Mouse (Mus musculus): ENCODE results near the gene Mybph. TPM values are rescaled to one million over a fixed set of nuclear protein-coding genes. Genes with fewer than 3 reads are reported as not detected.

The Mybph gene
- polyA plus RNA-seq, 1 experiment from 2014 or later = 0.27 TPM

GRCm38 (mm10) chr1:134200481-134200880 is 7.2 kb downstream of the Mybph start:
- WGBS = 61% methylated on average over 2 of the region's 2 CpGs
- Histone ChIP-seq H3K4me2 (replicated peaks; ENCODE audit: low read depth, low read length) (no peak overlapping the region), H3K4me3 (ENCODE audit: low read length) (no peak overlapping the region), H3K27ac (ENCODE audit: low read depth, low read length) (no peak overlapping the region), H3K36me3 (ENCODE audit: control insufficient read depth, insufficient read depth, low read length) (no peaks in the 10 kb centered on the region), H3K9me3 (ENCODE audit: control insufficient read depth, low read length) (no peaks in the 10 kb centered on the region), H3K27me3 (ENCODE audit: control insufficient read depth, insufficient read depth, low read length) (no peaks in the 10 kb centered on the region), H3K4me1 (ENCODE audit: control insufficient read depth, insufficient read depth, low read length) (peaks cover 8% of the 10 kb centered on the region), H3K9ac (ENCODE audit: low read depth, low read length) (no peak overlapping the region)
- no peak for ATAC-seq (ENCODE audit: low FRiP score, low TSS enrichment)

GRCm38 (mm10) chr1:134200998-134201686 is 7.9 kb downstream of the Mybph start:
- Histone ChIP-seq H3K4me1 (ENCODE audit: control insufficient read depth, insufficient read depth, low read length) (peaks cover 1% of the 10 kb centered on the region; the same call in 1 of the 2 replicates), H3K27ac (ENCODE audit: low read depth, low read length) (no peak overlapping the region), H3K9ac (ENCODE audit: low read depth, low read length) (no peak overlapping the region), H3K4me2 (replicated peaks; ENCODE audit: low read depth, low read length) (no peak overlapping the region), H3K9me3 (ENCODE audit: control insufficient read depth, low read length) (no peaks in the 10 kb centered on the region), H3K4me3 (ENCODE audit: low read length) (no peak overlapping the region), H3K27me3 (ENCODE audit: control insufficient read depth, insufficient read depth, low read length) (no peaks in the 10 kb centered on the region), H3K36me3 (ENCODE audit: control insufficient read depth, insufficient read depth, low read length) (no peaks in the 10 kb centered on the region)
- WGBS = 90% methylated on average over 6 of the region's 6 CpGs
- ATAC-seq (ENCODE audit: low FRiP score, low TSS enrichment) = no peak

GRCm38 (mm10) chr1:134201751-134202420 is 8.6 kb downstream of the Mybph start:
- no peak overlapping the region for H3K4me2 ChIP-seq (replicated peaks; ENCODE audit: low read depth, low read length)
- H3K4me1 ChIP-seq (ENCODE audit: control insufficient read depth, insufficient read depth, low read length) = no peaks in the 10 kb centered on the region
- no peaks in the 10 kb centered on the region for H3K9me3 ChIP-seq (ENCODE audit: control insufficient read depth, low read length)
- no peaks in the 10 kb centered on the region for H3K27me3 ChIP-seq (ENCODE audit: control insufficient read depth, insufficient read depth, low read length)
- WGBS = 51% methylated on average over 3 of the region's 3 CpGs
- ATAC-seq (ENCODE audit: low FRiP score, low TSS enrichment) = no peak
- no peak overlapping the region for H3K4me3 ChIP-seq (ENCODE audit: low read length)
- no peak overlapping the region for H3K27ac ChIP-seq (ENCODE audit: low read depth, low read length)
- H3K9ac ChIP-seq (ENCODE audit: low read depth, low read length) = no peak overlapping the region
- no peaks in the 10 kb centered on the region for H3K36me3 ChIP-seq (ENCODE audit: control insufficient read depth, insufficient read depth, low read length)

GRCm38 (mm10) chr1:134204230-134204629 is 11.0 kb downstream of the Mybph start:
- H3K4me2 ChIP-seq (replicated peaks; ENCODE audit: low read depth, low read length) = no peak overlapping the region

GRCm38 (mm10) chr1:134205296-134206018 is 12.2 kb downstream of the Mybph start:
- H3K9me3 ChIP-seq (ENCODE audit: control insufficient read depth, low read length) = no peaks in the 10 kb centered on the region
- H3K4me2 ChIP-seq (replicated peaks; ENCODE audit: low read depth, low read length) = no peak overlapping the region
- no peak overlapping the region for H3K27ac ChIP-seq (ENCODE audit: low read depth, low read length)
- H3K36me3 ChIP-seq (ENCODE audit: control insufficient read depth, insufficient read depth, low read length) = no peaks in the 10 kb centered on the region
- no peak overlapping the region for H3K9ac ChIP-seq (ENCODE audit: low read depth, low read length)
- no peaks in the 10 kb centered on the region for H3K4me1 ChIP-seq (ENCODE audit: control insufficient read depth, insufficient read depth, low read length)
- no peaks in the 10 kb centered on the region for H3K27me3 ChIP-seq (ENCODE audit: control insufficient read depth, insufficient read depth, low read length)
- WGBS = 53% methylated on average over 9 of the region's 9 CpGs
- no peak for ATAC-seq (ENCODE audit: low FRiP score, low TSS enrichment)
- no peak overlapping the region for H3K4me3 ChIP-seq (ENCODE audit: low read length)

More at GRCm38 (mm10) chr1:134204230-134204629, 11.0 kb downstream of the Mybph start:
- H3K27ac ChIP-seq (ENCODE audit: low read depth, low read length) = no peak overlapping the region
- no peak overlapping the region for H3K4me3 ChIP-seq (ENCODE audit: low read length)
- H3K9ac ChIP-seq (ENCODE audit: low read depth, low read length) = no peak overlapping the region
- WGBS = 94% methylated on average over 13 of the region's 13 CpGs
- no peaks in the 10 kb centered on the region for H3K36me3 ChIP-seq (ENCODE audit: control insufficient read depth, insufficient read depth, low read length)
- H3K9me3 ChIP-seq (ENCODE audit: control insufficient read depth, low read length) = no peaks in the 10 kb centered on the region
- no peaks in the 10 kb centered on the region for H3K4me1 ChIP-seq (ENCODE audit: control insufficient read depth, insufficient read depth, low read length)
- no peaks in the 10 kb centered on the region for H3K27me3 ChIP-seq (ENCODE audit: control insufficient read depth, insufficient read depth, low read length)
- no peak for ATAC-seq (ENCODE audit: low FRiP score, low TSS enrichment)

GRCm38 (mm10) chr1:134206085-134206484 is 12.8 kb downstream of the Mybph start:
- ATAC-seq (ENCODE audit: low FRiP score, low TSS enrichment) = no peak
- Histone ChIP-seq H3K4me3 (ENCODE audit: low read length) (no peak overlapping the region), H3K27ac (ENCODE audit: low read depth, low read length) (no peak overlapping the region), H3K36me3 (ENCODE audit: control insufficient read depth, insufficient read depth, low read length) (no peaks in the 10 kb centered on the region), H3K9me3 (ENCODE audit: control insufficient read depth, low read length) (no peaks in the 10 kb centered on the region), H3K27me3 (ENCODE audit: control insufficient read depth, insufficient read depth, low read length) (no peaks in the 10 kb centered on the region), H3K4me2 (replicated peaks; ENCODE audit: low read depth, low read length) (no peak overlapping the region), H3K4me1 (ENCODE audit: control insufficient read depth, insufficient read depth, low read length) (peaks cover 4% of the 10 kb centered on the region), H3K9ac (ENCODE audit: low read depth, low read length) (no peak overlapping the region)
- WGBS = 38% methylated on average over 5 of the region's 5 CpGs

- Histone ChIP-seq H3K27me3 (ENCODE audit: control insufficient read depth, insufficient read depth, low read length) (no peaks in the 10 kb centered on the region), H3K27ac (ENCODE audit: low read depth, low read length) (no peak overlapping the region), H3K4me3 (ENCODE audit: low read length) (no peak overlapping the region), H3K4me1 (ENCODE audit: control insufficient read depth, insufficient read depth, low read length) (peaks cover 21% of the 10 kb centered on the region), H3K9me3 (ENCODE audit: control insufficient read depth, low read length) (no peaks in the 10 kb centered on the region), H3K36me3 (ENCODE audit: control insufficient read depth, insufficient read depth, low read length) (no peaks in the 10 kb centered on the region), H3K4me2 (replicated peaks; ENCODE audit: low read depth, low read length) (no peak overlapping the region), H3K9ac (ENCODE audit: low read depth, low read length) (no peak overlapping the region)
- 74% methylated on average over 6 of the region's 6 CpGs for WGBS
- no peak for ATAC-seq (ENCODE audit: low FRiP score, low TSS enrichment)
Measured at GRCm38 (mm10) chr1:134210179-134210755, 17.0 kb downstream of the Mybph start.

GRCm38 (mm10) chr1:134211043-134211442 is 17.8 kb downstream of the Mybph start:
- no peak overlapping the region for H3K9ac ChIP-seq (ENCODE audit: low read depth, low read length)
- 43% methylated on average over 6 of the region's 6 CpGs for WGBS
- ATAC-seq (ENCODE audit: low FRiP score, low TSS enrichment) = 0 out of 2 replicates have a peak, but pooled peaks have one; percentile 5

More at GRCm38 (mm10) chr1:134211043-134211442, 17.8 kb downstream of the Mybph start:
- no peaks in the 10 kb centered on the region for H3K9me3 ChIP-seq (ENCODE audit: control insufficient read depth, low read length)
- H3K36me3 ChIP-seq (ENCODE audit: control insufficient read depth, insufficient read depth, low read length) = no peaks in the 10 kb centered on the region
- H3K4me1 ChIP-seq (ENCODE audit: control insufficient read depth, insufficient read depth, low read length) = peaks cover 28% of the 10 kb centered on the region
- no peak overlapping the region for H3K4me3 ChIP-seq (ENCODE audit: low read length)
- H3K27me3 ChIP-seq (ENCODE audit: control insufficient read depth, insufficient read depth, low read length) = no peaks in the 10 kb centered on the region
- H3K27ac ChIP-seq (ENCODE audit: low read depth, low read length) = peak overlapping the region; percentile 57; the same call in 1 of the 2 replicates
- no peak overlapping the region for H3K4me2 ChIP-seq (replicated peaks; ENCODE audit: low read depth, low read length)
